Mouse (Mus musculus) hindbrain, embryonic 12.5 days (tissue): Measurements from ENCODE around the gene Gse1. TPM values are rescaled to one million over a fixed set of nuclear protein-coding genes. Genes with fewer than 3 reads are reported as not detected.

Experiments
- ATAC-seq: fragments of 200-750 bp; cut with Nextera tagmentation; 2 replicates; pipeline ENCODE4 v1.8.0; 2017; ENCODE audit warnings: moderate TSS enrichment; ENCODE audit not compliant: low FRiP score
- H3K27ac ChIP-seq: fragments of 300-500 bp; sonication (generic); 2 replicates; pipeline ENCODE4 v1.5.1; 2016; ENCODE audit warnings: mild to moderate bottlenecking
- H3K27me3 ChIP-seq: fragments of 300-500 bp; sonication (generic); 2 replicates; pipeline ENCODE4 v1.6.1; 2016; ENCODE audit warnings: mild to moderate bottlenecking
- H3K36me3 ChIP-seq: fragments of 300-500 bp; sonication (generic); 2 replicates; pipeline ENCODE4 v1.6.1; 2016; ENCODE audit warnings: mild to moderate bottlenecking
- H3K4me1 ChIP-seq: fragments of 300-500 bp; sonication (generic); 2 replicates; pipeline ENCODE4 v1.6.1; 2016
- H3K4me2 ChIP-seq: fragments of 300-500 bp; sonication (generic); replicated peaks from 2 replicates; pipeline ENCODE4 v1.6.1; 2016; ENCODE audit warnings: mild to moderate bottlenecking
- H3K4me3 ChIP-seq: fragments of 300-500 bp; sonication (generic); 2 replicates; pipeline ENCODE4 v1.5.1; 2016; ENCODE audit warnings: mild to moderate bottlenecking
- H3K9ac ChIP-seq: fragments of 300-500 bp; sonication (generic); 2 replicates; pipeline ENCODE4 v1.6.1; 2016; ENCODE audit warnings: mild to moderate bottlenecking, moderate library complexity
- H3K9me3 ChIP-seq: fragments of 300-500 bp; sonication (generic); replicated peaks from 2 replicates; pipeline ENCODE4 v1.6.1; 2016; ENCODE audit warnings: mild to moderate bottlenecking
- WGBS: fragments of 180-500 bp; shearing (Covaris S2); methylation state at CpG from one replicate; pipeline ENCODE4 v1.1.7; 2016; 5-methylcytosine and 5-hydroxymethylcytosine counted together
- polyA plus RNA-seq: library from polyadenylated mRNA; unstranded; fragments of >200 nt; fragmentation: Nextera tagmentation; extraction: Ambion mirVana; gene quantifications from 2 replicates; pipeline ENCODE4 v1.2.1, GENCODE M21; 2016

Gse1 gene
- polyA plus RNA-seq, 1 experiment from 2014 or later: 24.0 TPM

- 33% methylated on average over 6 of the region's 6 CpGs for WGBS
- H3K9ac ChIP-seq: peak overlapping the region; percentile 75
- H3K9me3 ChIP-seq: no peaks in the 10 kb centered on the region
- 0 out of 2 replicates have a peak, but pooled peaks cover 2% of the 10 kb centered on the region for H3K27me3 ChIP-seq
- H3K4me1 ChIP-seq: peaks cover 92% of the 10 kb centered on the region
- peak overlapping the region; percentile 87 for H3K4me2 ChIP-seq
- H3K36me3 ChIP-seq: no peaks in the 10 kb centered on the region
- peak overlapping the region; percentile 57 for H3K4me3 ChIP-seq
- H3K27ac ChIP-seq: peak overlapping the region; percentile 99
- ATAC-seq: no peak
These were observed 311.1 kb downstream of the Gse1 start for GRCm38 (mm10) chr8:120539381-120539774.

- Histone ChIP-seq H3K9me3 (no peaks in the 10 kb centered on the region), H3K9ac (peak overlapping the region; percentile 75), H3K4me3 (peak overlapping the region; percentile 57), H3K4me1 (peaks cover 87% of the 10 kb centered on the region), H3K36me3 (no peaks in the 10 kb centered on the region), H3K27me3 (no peaks in the 10 kb centered on the region), H3K4me2 (peak overlapping the region; percentile 87), H3K27ac (peak overlapping the region; percentile 99)
- WGBS: 23% methylated on average over 23 of the region's 23 CpGs
- ATAC-seq: no peak
These were observed 311.7 kb downstream of the Gse1 start for GRCm38 (mm10) chr8:120539775-120540625.

- WGBS: 23% methylated on average over 13 of the region's 13 CpGs
- Histone ChIP-seq H3K27ac (peak overlapping the region; percentile 41; the same call in 1 of the 2 replicates), H3K4me3 (no peak overlapping the region), H3K9ac (peak overlapping the region; percentile 27; the same call in 1 of the 2 replicates), H3K4me1 (peaks cover 89% of the 10 kb centered on the region), H3K9me3 (no peaks in the 10 kb centered on the region), H3K4me2 (peak overlapping the region; percentile 12), H3K27me3 (no peaks in the 10 kb centered on the region), H3K36me3 (no peaks in the 10 kb centered on the region)
- ATAC-seq: no peak
These were observed 314.7 kb downstream of the Gse1 start for GRCm38 (mm10) chr8:120542995-120543394.

- ATAC-seq: no peak
- 62% methylated on average over 8 of the region's 8 CpGs for WGBS
- H3K9me3 ChIP-seq: no peaks in the 10 kb centered on the region
- H3K9ac ChIP-seq: peak overlapping the region; percentile 27; the same call in 1 of the 2 replicates
- H3K27me3 ChIP-seq: no peaks in the 10 kb centered on the region
- H3K27ac ChIP-seq: peak overlapping the region; percentile 41; the same call in 1 of the 2 replicates
- H3K4me3 ChIP-seq: no peak overlapping the region
- peaks cover 89% of the 10 kb centered on the region for H3K4me1 ChIP-seq
- peak overlapping the region; percentile 12 for H3K4me2 ChIP-seq
- H3K36me3 ChIP-seq: no peaks in the 10 kb centered on the region
These were observed 315.3 kb downstream of the Gse1 start for GRCm38 (mm10) chr8:120543416-120544055.

GRCm38 (mm10) chr8:120544155-120544554, 315.9 kb downstream of the Gse1 start:
- no peaks in the 10 kb centered on the region for H3K9me3 ChIP-seq
- 89% methylated on average over 5 of the region's 5 CpGs for WGBS
- no peak overlapping the region for H3K4me2 ChIP-seq
- H3K27ac ChIP-seq: no peak overlapping the region
- H3K4me3 ChIP-seq: no peak overlapping the region
- no peak overlapping the region for H3K9ac ChIP-seq
- H3K27me3 ChIP-seq: no peaks in the 10 kb centered on the region
- H3K4me1 ChIP-seq: peaks cover 89% of the 10 kb centered on the region
- no peak for ATAC-seq
- H3K36me3 ChIP-seq: no peaks in the 10 kb centered on the region

GRCm38 (mm10) chr8:120547562-120547961, 319.3 kb downstream of the Gse1 start:
- peak overlapping the region; percentile 23; the same call in 1 of the 2 replicates for H3K9ac ChIP-seq
- peak overlapping the region; percentile 96 for H3K27ac ChIP-seq
- peaks cover 93% of the 10 kb centered on the region for H3K4me1 ChIP-seq
- H3K9me3 ChIP-seq: no peaks in the 10 kb centered on the region
- 56% methylated on average over 9 of the region's 9 CpGs for WGBS
- no peaks in the 10 kb centered on the region for H3K27me3 ChIP-seq
- 0 out of 2 replicates have a peak overlapping the region, but pooled peaks have one; percentile 54 for H3K4me2 ChIP-seq
- no peak for ATAC-seq
- no peaks in the 10 kb centered on the region for H3K36me3 ChIP-seq
- no peak overlapping the region for H3K4me3 ChIP-seq

GRCm38 (mm10) chr8:120548313-120548761, 320.1 kb downstream of the Gse1 start:
- ATAC-seq: no peak
- Histone ChIP-seq H3K36me3 (no peaks in the 10 kb centered on the region), H3K9ac (0 out of 2 replicates have a peak overlapping the region, but pooled peaks have one; percentile 23), H3K27ac (peak overlapping the region; percentile 96), H3K4me3 (no peak overlapping the region), H3K9me3 (no peaks in the 10 kb centered on the region), H3K4me1 (peaks cover 93% of the 10 kb centered on the region), H3K4me2 (peak overlapping the region; percentile 54; the same call in 1 of the 2 replicates), H3K27me3 (no peaks in the 10 kb centered on the region)
- WGBS: 38% methylated on average over 16 of the region's 16 CpGs

GRCm38 (mm10) chr8:120549321-120549921, 321.2 kb downstream of the Gse1 start:
- Histone ChIP-seq H3K4me2 (peak overlapping the region; percentile 54), H3K9ac (peak overlapping the region; percentile 60), H3K4me3 (peak overlapping the region; percentile 16), H3K27ac (peak overlapping the region; percentile 96), H3K36me3 (0 out of 2 replicates have a peak, but pooled peaks cover 1% of the 10 kb centered on the region), H3K27me3 (0 out of 2 replicates have a peak, but pooled peaks cover 3% of the 10 kb centered on the region), H3K9me3 (no peaks in the 10 kb centered on the region), H3K4me1 (peaks cover 95% of the 10 kb centered on the region)
- peak; percentile 30 for ATAC-seq
- 5% methylated on average over 25 of the region's 25 CpGs for WGBS

- H3K4me3 ChIP-seq: peak overlapping the region; percentile 16
- H3K4me2 ChIP-seq: peak overlapping the region; percentile 54
- 5% methylated on average over 11 of the region's 11 CpGs for WGBS
- peak overlapping the region; percentile 96 for H3K27ac ChIP-seq
- peaks cover 6% of the 10 kb centered on the region; the same call in 1 of the 2 replicates for H3K36me3 ChIP-seq
- peak; percentile 69 for ATAC-seq
- no peaks in the 10 kb centered on the region for H3K9me3 ChIP-seq
- peak overlapping the region; percentile 60 for H3K9ac ChIP-seq
- peaks cover 100% of the 10 kb centered on the region for H3K4me1 ChIP-seq
- H3K27me3 ChIP-seq: 0 out of 2 replicates have a peak, but pooled peaks cover 3% of the 10 kb centered on the region
These were observed 321.7 kb downstream of the Gse1 start for GRCm38 (mm10) chr8:120549922-120550321.

GRCm38 (mm10) chr8:120550430-120550829, 322.2 kb downstream of the Gse1 start:
- peak overlapping the region; percentile 43; the same call in 1 of the 2 replicates for H3K9ac ChIP-seq
- H3K4me1 ChIP-seq: peaks cover 100% of the 10 kb centered on the region
- peak overlapping the region; percentile 96 for H3K27ac ChIP-seq
- no peaks in the 10 kb centered on the region for H3K9me3 ChIP-seq
- H3K4me3 ChIP-seq: 0 out of 2 replicates have a peak overlapping the region, but pooled peaks have one; percentile 16
- H3K27me3 ChIP-seq: 0 out of 2 replicates have a peak, but pooled peaks cover 3% of the 10 kb centered on the region
- 18% methylated on average over 12 of the region's 12 CpGs for WGBS
- H3K4me2 ChIP-seq: peak overlapping the region; percentile 54
- peaks cover 7% of the 10 kb centered on the region; the same call in 1 of the 2 replicates for H3K36me3 ChIP-seq
- ATAC-seq: peak; percentile 27; the same call in 1 of the 2 replicates

- 76% methylated on average over 11 of the region's 11 CpGs for WGBS
- Histone ChIP-seq H3K9ac (peak overlapping the region; percentile 43; the same call in 1 of the 2 replicates), H3K4me1 (peaks cover 100% of the 10 kb centered on the region), H3K27me3 (0 out of 2 replicates have a peak, but pooled peaks cover 3% of the 10 kb centered on the region), H3K36me3 (peaks cover 7% of the 10 kb centered on the region; the same call in 1 of the 2 replicates), H3K4me2 (peak overlapping the region; percentile 54; the same call in 1 of the 2 replicates), H3K9me3 (no peaks in the 10 kb centered on the region), H3K4me3 (no peak overlapping the region), H3K27ac (peak overlapping the region; percentile 96)
- peak; percentile 26; the same call in 1 of the 2 replicates for ATAC-seq
These were observed 322.9 kb downstream of the Gse1 start for GRCm38 (mm10) chr8:120550937-120551676.
